Mouse (Mus musculus): ENCODE results near the gene Tjp3.

DNA sequence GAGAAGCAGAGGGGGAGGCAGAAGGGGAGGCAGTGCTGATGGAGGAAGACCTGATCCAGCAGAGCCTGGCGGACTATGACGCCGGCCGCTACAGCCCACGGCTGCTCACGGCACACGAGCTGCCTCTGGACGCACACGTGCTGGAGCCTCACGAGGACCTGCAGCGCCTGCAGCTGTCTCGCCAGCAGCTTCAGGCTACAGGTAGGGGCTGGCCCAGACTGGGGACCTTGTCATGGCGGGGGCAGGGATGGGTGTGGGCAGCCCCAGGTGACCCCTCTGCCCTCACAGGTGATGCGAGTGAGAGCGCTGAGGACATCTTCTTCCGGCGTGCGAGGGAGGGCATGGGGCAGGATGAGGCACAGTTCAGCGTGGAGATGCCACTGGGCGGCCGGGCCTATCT lies 33.8 kb upstream of the Tjp3 start:
- TF ChIP-seq CTCF (IDR thresholded peaks at IDR 0.05; ENCODE audit: low read depth, low read length) (no peak), POLR2A (IDR thresholded peaks at IDR 0.05; ENCODE audit: insufficient read depth, low read length) (no peak)

Data from ES-Bruce4 (cell line).